Mouse (Mus musculus): ENCODE results near the gene Cdh5. TPM values are rescaled to one million over a fixed set of nuclear protein-coding genes. Genes with fewer than 3 reads are reported as not detected.
A peak's percentile ranks its signal among the peaks of the same experiment; 100 is the strongest.

Cdh5 gene
- polyA plus RNA-seq, 1 experiment: not detected

GRCm38 (mm10) chr8:104187622-104188021 is 86.2 kb downstream of the Cdh5 start:
- no peak overlapping the region for H3K4me3 ChIP-seq (ENCODE audit: insufficient read depth, low read length)
- H3K27ac ChIP-seq (ENCODE audit: insufficient read depth, low read length): no peak overlapping the region
- TF ChIP-seq CTCF (IDR thresholded peaks at IDR 0.05; ENCODE audit: borderline replicate concordance, insufficient read depth, low read length) (no peak), POLR2A (IDR thresholded peaks at IDR 0.05; ENCODE audit: low read depth, low read length) (no peak)
- no peaks in the 10 kb centered on the region for H3K4me1 ChIP-seq (ENCODE audit: control insufficient read depth, insufficient read depth, low read length)

DNA sequence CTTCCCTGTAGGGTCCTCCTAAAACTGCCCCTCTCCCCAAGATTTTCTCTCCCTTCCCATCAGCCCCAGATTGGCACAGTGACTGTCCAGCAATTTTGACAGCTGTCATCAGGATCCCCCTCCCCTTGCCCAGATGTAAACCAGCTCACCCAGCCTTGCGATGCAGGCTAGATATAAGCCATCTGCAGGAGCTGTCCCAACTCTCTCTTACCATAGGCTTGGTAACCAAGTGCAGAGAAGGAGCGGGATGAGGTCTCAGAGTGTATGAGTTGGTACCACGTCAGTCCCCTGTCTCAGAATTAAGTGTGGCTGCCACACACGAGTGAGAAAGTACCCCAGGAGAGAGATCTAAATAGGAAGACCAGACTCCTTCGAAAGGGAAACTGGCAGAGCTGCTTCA is 87.0 kb downstream of the Cdh5 start:
- TF ChIP-seq CTCF (IDR thresholded peaks at IDR 0.05; ENCODE audit: borderline replicate concordance, insufficient read depth, low read length) (no peak), POLR2A (IDR thresholded peaks at IDR 0.05; ENCODE audit: low read depth, low read length) (no peak)
- H3K4me1 ChIP-seq (ENCODE audit: control insufficient read depth, insufficient read depth, low read length): no peaks in the 10 kb centered on the region
- H3K4me3 ChIP-seq (ENCODE audit: insufficient read depth, low read length): no peak overlapping the region
- no peak overlapping the region for H3K27ac ChIP-seq (ENCODE audit: insufficient read depth, low read length)

DNA sequence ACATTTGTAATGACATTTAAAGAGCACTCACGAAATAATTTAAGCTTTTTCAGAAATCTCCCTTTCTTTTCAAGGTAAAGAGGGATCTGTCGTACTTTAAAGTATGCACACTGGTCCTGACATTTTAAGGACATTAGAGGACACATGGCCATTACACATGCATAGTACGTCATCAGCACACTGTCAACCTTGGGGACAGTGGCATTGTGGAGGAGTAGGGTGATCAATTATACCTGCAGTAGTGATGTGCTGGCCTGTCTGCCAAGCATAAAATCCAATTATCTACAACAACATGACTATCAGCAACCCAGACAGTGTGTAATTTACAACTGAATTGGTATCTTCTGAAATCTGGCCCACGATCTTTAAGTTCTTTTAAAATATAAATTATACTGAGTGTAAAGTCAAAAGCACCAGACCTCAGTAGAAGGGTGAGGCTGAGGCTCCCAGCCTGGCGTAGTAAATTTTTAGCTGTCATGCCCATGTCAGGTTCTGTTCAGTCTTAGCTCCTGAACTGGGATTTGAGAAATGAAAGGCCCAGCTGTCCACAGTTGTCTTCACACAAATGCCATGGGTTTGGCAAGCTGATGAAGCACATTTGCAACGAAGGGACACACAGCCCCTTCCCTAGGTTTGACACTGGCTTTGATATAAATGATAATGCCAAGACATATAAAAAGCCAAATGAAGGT is 89.5 kb downstream of the Cdh5 start:
- Histone ChIP-seq H3K4me1 (ENCODE audit: control insufficient read depth, insufficient read depth, low read length) (no peaks in the 10 kb centered on the region), H3K27ac (ENCODE audit: insufficient read depth, low read length) (no peak overlapping the region), H3K4me3 (ENCODE audit: insufficient read depth, low read length) (no peak overlapping the region)
- TF ChIP-seq POLR2A (IDR thresholded peaks at IDR 0.05; ENCODE audit: low read depth, low read length) (no peak), CTCF (IDR thresholded peaks at IDR 0.05; ENCODE audit: borderline replicate concordance, insufficient read depth, low read length) (no peak)

GRCm38 (mm10) chr8:104191496-104191895 is 90.1 kb downstream of the Cdh5 start:
- Histone ChIP-seq H3K27ac (ENCODE audit: insufficient read depth, low read length) (peak overlapping the region; percentile 42; the same call in 1 of the 2 replicates), H3K4me3 (ENCODE audit: insufficient read depth, low read length) (peak overlapping the region; percentile 24; the same call in 1 of the 2 replicates), H3K4me1 (ENCODE audit: control insufficient read depth, insufficient read depth, low read length) (no peaks in the 10 kb centered on the region)
- TF ChIP-seq POLR2A (IDR thresholded peaks at IDR 0.05; ENCODE audit: low read depth, low read length): no peak
- no peak for TF ChIP-seq CTCF (IDR thresholded peaks at IDR 0.05; ENCODE audit: borderline replicate concordance, insufficient read depth, low read length)

Other genes with a start within 250 kb of the Cdh5 start
- gene Bean1, start 68.8 kb downstream of the Cdh5 start, polyA plus RNA-seq (2011; ENCODE audit: insufficient read length, low read depth, missing spikeins): 0.89 and 0.90 TPM in 2 replicates
- 12.8 and 16.9 TPM in 2 replicates for gene Tk2, start 146.9 kb downstream of the Cdh5 start, polyA plus RNA-seq (2011; ENCODE audit: insufficient read length, low read depth, missing spikeins)
- 26.7 and 27.6 TPM in 2 replicates for gene Cklf, start 149.2 kb downstream of the Cdh5 start, polyA plus RNA-seq (2011; ENCODE audit: insufficient read length, low read depth, missing spikeins)
- not detected in 2 replicates for gene Cmtm2a, start 191.6 kb downstream of the Cdh5 start, polyA plus RNA-seq (2011; ENCODE audit: insufficient read length, low read depth, missing spikeins)
- not detected in 2 replicates for gene Gm45711, start 208.5 kb downstream of the Cdh5 start, polyA plus RNA-seq (2011; ENCODE audit: insufficient read length, low read depth, missing spikeins)
- gene Cmtm1, start 208.5 kb downstream of the Cdh5 start, polyA plus RNA-seq (2011; ENCODE audit: insufficient read length, low read depth, missing spikeins): not detected in 2 replicates
- gene Gm11020, start 219.9 kb downstream of the Cdh5 start, polyA plus RNA-seq (2011; ENCODE audit: insufficient read length, low read depth, missing spikeins): not detected in 2 replicates
- not detected in 2 replicates for gene Cmtm2b, start 220.6 kb downstream of the Cdh5 start, polyA plus RNA-seq (2011; ENCODE audit: insufficient read length, low read depth, missing spikeins)
- gene Cmtm3, start 237.8 kb downstream of the Cdh5 start, polyA plus RNA-seq (2011; ENCODE audit: insufficient read length, low read depth, missing spikeins): 133 and 134 TPM in 2 replicates